Mouse (Mus musculus) kidney, adult 2 months (tissue): Measurements from ENCODE around the gene Sh3gl2.

Experiments used
- CTCF ChIP-seq: fragments of 200-500 bp; conservative IDR thresholded peaks from 2 replicates; pipeline ENCODE4 v1.5.1; 2011; ENCODE audit warnings: low read depth, mild to moderate bottlenecking, control low read depth, low read length, moderate library complexity, mixed read lengths; ENCODE audit not compliant: insufficient read depth, insufficient read length
- POLR2A ChIP-seq: fragments of 200-500 bp; IDR thresholded peaks from one replicate; pipeline ENCODE4 v1.6.1; 2011; ENCODE audit warnings: low read depth, low read length, control low read depth

GRCm38 (mm10) chr4:85629381-85629780 is 424.5 kb downstream of the Sh3gl2 start:
- TF ChIP-seq CTCF (no peak), POLR2A (no peak)
